Mouse (Mus musculus): ENCODE measurements around the gene Psmd4. TPM values are rescaled to one million over a fixed set of nuclear protein-coding genes. Genes with fewer than 3 reads are reported as not detected.
A peak's percentile ranks its signal among the peaks of the same experiment; 100 is the strongest.
"Not testable (repeated sequence)": the region's sequence is repeated elsewhere in the genome, so short reads cannot be mapped to it uniquely, and the experiment has no call there.

The Psmd4 gene
- polyA plus RNA-seq, 1 experiment from 2014 or later, result 202 TPM

GRCm38 (mm10) chr3:95025202-95025601 is 17.2 kb downstream of the Psmd4 start:
- Histone ChIP-seq H3K4me1 (replicated peaks) (peaks cover 50% of the 10 kb centered on the region), H3K9ac (peak overlapping the region; percentile 33; the same call in 1 of the 2 replicates), H3K9me3 (replicated peaks) (no peaks in the 10 kb centered on the region), H3K27me3 (no peaks in the 10 kb centered on the region), H3K4me2 (peak overlapping the region; percentile 32), H3K27ac (peak overlapping the region; percentile 43; the same call in 1 of the 2 replicates), H3K4me3 (replicated peaks) (no peak overlapping the region), H3K36me3 (peaks cover 17% of the 10 kb centered on the region)
- DNase-seq (no peak), ATAC-seq (ENCODE audit: low read depth) (0 out of 2 replicates have a peak, but pooled peaks have one; percentile 11)
- 28% methylated on average over 5 of the region's 5 CpGs for WGBS (ENCODE audit: insufficient replicate concordance)

GRCm38 (mm10) chr3:95024551-95024950 is 17.9 kb downstream of the Psmd4 start:
- peak overlapping the region; percentile 32 for H3K4me2 ChIP-seq
- H3K9me3 ChIP-seq (replicated peaks), result no peaks in the 10 kb centered on the region
- 42% methylated on average over 11 of the region's 11 CpGs for WGBS (ENCODE audit: insufficient replicate concordance)
- H3K4me1 ChIP-seq (replicated peaks), result peaks cover 50% of the 10 kb centered on the region
- DNase-seq, result no peak
- peak overlapping the region; percentile 43 for H3K27ac ChIP-seq
- peaks cover 14% of the 10 kb centered on the region for H3K36me3 ChIP-seq
- 0 out of 2 replicates have a peak, but pooled peaks have one; percentile 16 for ATAC-seq (ENCODE audit: low read depth)
- no peaks in the 10 kb centered on the region for H3K27me3 ChIP-seq
- H3K4me3 ChIP-seq (replicated peaks), result no peak overlapping the region
- peak overlapping the region; percentile 33; the same call in 1 of the 2 replicates for H3K9ac ChIP-seq

- DNase-seq; H3K27me3 ChIP-seq; H3K9me3 ChIP-seq (replicated peaks); H3K36me3 ChIP-seq; H3K4me2 ChIP-seq; ATAC-seq (ENCODE audit: low read depth); H3K9ac ChIP-seq; H3K27ac ChIP-seq; H3K4me3 ChIP-seq (replicated peaks): not testable (repeated sequence)
- WGBS (ENCODE audit: insufficient replicate concordance), result 86% methylated on average over 5 of the region's 5 CpGs
- peaks cover 39% of the 10 kb centered on the region for H3K4me1 ChIP-seq (replicated peaks)
Measured at GRCm38 (mm10) chr3:95020956-95021355, 21.5 kb downstream of the Psmd4 start.

- no peak overlapping the region for H3K4me3 ChIP-seq (replicated peaks)
- H3K27me3 ChIP-seq, result no peaks in the 10 kb centered on the region
- peaks cover 29% of the 10 kb centered on the region for H3K4me1 ChIP-seq (replicated peaks)
- H3K36me3 ChIP-seq, result peaks cover 7% of the 10 kb centered on the region; the same call in 1 of the 2 replicates
- no peak overlapping the region for H3K27ac ChIP-seq
- H3K4me2 ChIP-seq, result no peak overlapping the region
- WGBS (ENCODE audit: insufficient replicate concordance), result 73% methylated on average over 2 of the region's 2 CpGs
- no peaks in the 10 kb centered on the region for H3K9me3 ChIP-seq (replicated peaks)
- no peak overlapping the region for H3K9ac ChIP-seq
- DNase-seq, result no peak
- no peak for ATAC-seq (ENCODE audit: low read depth)
Measured at GRCm38 (mm10) chr3:95018741-95019140, 23.7 kb downstream of the Psmd4 start.

GRCm38 (mm10) chr3:95016532-95017056 is 25.8 kb downstream of the Psmd4 start:
- H3K9ac ChIP-seq, result peak overlapping the region; percentile 83
- H3K4me2 ChIP-seq, result peak overlapping the region; percentile 86
- H3K4me1 ChIP-seq (replicated peaks), result peaks cover 47% of the 10 kb centered on the region
- peaks cover 15% of the 10 kb centered on the region for H3K36me3 ChIP-seq
- no peaks in the 10 kb centered on the region for H3K9me3 ChIP-seq (replicated peaks)
- WGBS (ENCODE audit: insufficient replicate concordance), result 4% methylated on average over 21 of the region's 21 CpGs
- H3K27me3 ChIP-seq, result no peaks in the 10 kb centered on the region
- DNase-seq (no peak), ATAC-seq (ENCODE audit: low read depth) (no peak)
- peak overlapping the region; percentile 97 for H3K27ac ChIP-seq
- H3K4me3 ChIP-seq (replicated peaks), result peak overlapping the region; percentile 85

- DNase-seq (peak; percentile 91), ATAC-seq (ENCODE audit: low read depth) (peak; percentile 65)
- Histone ChIP-seq H3K36me3 (peaks cover 20% of the 10 kb centered on the region), H3K4me1 (replicated peaks) (peaks cover 53% of the 10 kb centered on the region), H3K27ac (peak overlapping the region; percentile 97), H3K4me2 (peak overlapping the region; percentile 86), H3K9me3 (replicated peaks) (no peaks in the 10 kb centered on the region), H3K9ac (peak overlapping the region; percentile 83), H3K4me3 (replicated peaks) (peak overlapping the region; percentile 85), H3K27me3 (no peaks in the 10 kb centered on the region)
- WGBS (ENCODE audit: insufficient replicate concordance), result under 1% methylated on average over 40 of the region's 40 CpGs
Measured at GRCm38 (mm10) chr3:95015891-95016531, 26.4 kb downstream of the Psmd4 start.

GRCm38 (mm10) chr3:95015337-95015872 is 27.0 kb downstream of the Psmd4 start, which contains the start of gene Zfp687:
Gene Zfp687 (minus strand): TSS chr3:95015448.
- Histone ChIP-seq H3K27me3 (no peaks in the 10 kb centered on the region), H3K4me3 (replicated peaks) (peak within 1 kb of the TSS; percentile 85), H3K27ac (peak within 1 kb of the TSS; percentile 97), H3K4me2 (peak within 1 kb of the TSS; percentile 97), H3K4me1 (replicated peaks) (peaks cover 56% of the 10 kb centered on the region), H3K36me3 (peaks cover 22% of the 10 kb centered on the region), H3K9me3 (replicated peaks) (no peaks in the 10 kb centered on the region), H3K9ac (peak within 1 kb of the TSS; percentile 85)
- WGBS (ENCODE audit: insufficient replicate concordance), result under 1% methylated on average over 29 of the region's 37 CpGs
- ATAC-seq (ENCODE audit: low read depth) (peak; percentile 97), DNase-seq (peak; percentile 99)

- Histone ChIP-seq H3K9ac (peak overlapping the region; percentile 85), H3K9me3 (replicated peaks) (no peaks in the 10 kb centered on the region), H3K4me2 (peak overlapping the region; percentile 97), H3K4me1 (replicated peaks) (peaks cover 63% of the 10 kb centered on the region), H3K36me3 (peaks cover 27% of the 10 kb centered on the region), H3K4me3 (replicated peaks) (peak overlapping the region; percentile 85), H3K27ac (peak overlapping the region; percentile 90), H3K27me3 (no peaks in the 10 kb centered on the region)
- peak; percentile 74 for DNase-seq
- no peak for ATAC-seq (ENCODE audit: low read depth)
- WGBS (ENCODE audit: insufficient replicate concordance), result under 1% methylated on average over 42 of the region's 44 CpGs
Measured at GRCm38 (mm10) chr3:95014428-95015151, 27.8 kb downstream of the Psmd4 start.

GRCm38 (mm10) chr3:95013699-95014427 is 28.6 kb downstream of the Psmd4 start:
- Histone ChIP-seq H3K9ac (peak overlapping the region; percentile 85), H3K4me1 (replicated peaks) (peaks cover 63% of the 10 kb centered on the region), H3K36me3 (peaks cover 34% of the 10 kb centered on the region), H3K4me2 (peak overlapping the region; percentile 97), H3K27me3 (no peaks in the 10 kb centered on the region), H3K9me3 (replicated peaks) (no peaks in the 10 kb centered on the region), H3K27ac (peak overlapping the region; percentile 90), H3K4me3 (replicated peaks) (peak overlapping the region; percentile 85)
- no peak for ATAC-seq (ENCODE audit: low read depth)
- DNase-seq, result no peak
- WGBS (ENCODE audit: insufficient replicate concordance), result 25% methylated on average over 13 of the region's 13 CpGs

- Histone ChIP-seq H3K9me3 (replicated peaks) (no peaks in the 10 kb centered on the region), H3K27me3 (no peaks in the 10 kb centered on the region), H3K4me3 (replicated peaks) (peak overlapping the region; percentile 85), H3K36me3 (peaks cover 43% of the 10 kb centered on the region), H3K4me2 (peak overlapping the region; percentile 97), H3K4me1 (replicated peaks) (peaks cover 55% of the 10 kb centered on the region), H3K9ac (peak overlapping the region; percentile 85), H3K27ac (no peak overlapping the region)
- WGBS (ENCODE audit: insufficient replicate concordance), result 83% methylated on average over 3 of the region's 3 CpGs
- DNase-seq (no peak), ATAC-seq (ENCODE audit: low read depth) (no peak)
Measured at GRCm38 (mm10) chr3:95012982-95013381, 29.4 kb downstream of the Psmd4 start.

Data from liver, embryonic 13.5 days (tissue).